Comparison of ENCODE assay signal across 9 mouse cellular contexts in the genomic region with DNA sequence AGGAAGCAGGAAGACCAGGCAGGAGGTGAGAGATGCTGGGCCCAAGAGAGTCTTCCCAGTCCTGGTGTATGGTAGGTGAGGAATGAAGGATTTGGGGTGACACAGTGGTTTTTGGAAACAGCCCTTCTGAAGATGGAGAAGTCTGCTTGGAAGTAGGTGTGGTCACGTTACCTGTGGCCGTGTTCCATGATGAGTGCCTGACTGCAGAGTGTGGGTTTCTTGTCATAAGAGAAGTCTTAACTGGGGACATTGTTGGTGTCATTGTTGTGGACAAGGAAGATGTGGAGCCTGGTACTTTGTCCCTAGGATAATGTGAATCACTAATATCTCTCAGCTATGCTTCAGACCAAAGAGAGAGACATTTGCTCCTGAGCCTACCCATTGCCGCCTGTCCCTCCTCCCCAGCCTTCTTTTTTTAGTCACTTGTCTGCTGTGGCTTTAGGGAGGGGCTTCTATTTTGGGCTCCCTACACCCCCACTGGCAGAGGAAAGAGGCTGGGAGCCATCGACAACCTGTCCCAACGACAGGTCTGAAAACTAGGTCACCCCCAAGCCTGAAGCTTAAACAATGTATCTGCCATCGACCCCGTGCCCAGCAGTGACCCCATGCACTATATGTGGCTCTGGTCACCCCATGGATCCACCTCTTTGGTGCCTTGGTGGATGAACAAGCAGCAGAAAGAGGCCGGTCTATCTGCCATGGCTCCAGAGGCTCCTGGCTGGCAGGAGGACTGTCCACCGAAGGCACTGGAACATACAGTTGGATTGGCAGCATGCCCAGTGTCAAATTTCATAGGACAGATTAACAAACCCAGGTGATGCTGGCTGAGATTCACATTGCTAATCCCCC. TPM values are rescaled to one million over a fixed set of nuclear protein-coding genes. Genes with fewer than 3 reads are reported as not detected.
A peak's percentile ranks its signal among the peaks of the same experiment; 100 is the strongest.
DNase-seq lines count a peak whose midpoint lies in the region; ATAC-seq lines count a peak whose summit lies in the region.
"Had no signal": no experiment of that assay in that cellular context is flagged by ENCODE, and none has a peak within 500 bp of the region (broad histone marks: within the 10 kb centered on the region; RNA-seq: fewer than 3 reads in every experiment).

No protein-coding gene starts in this region.

- peak; percentile 73; the same call in 1 of the 2 replicates for ATAC-seq in cerebellum, adult (ENCODE audit: insufficient number of reproducible peaks, low FRiP score, low TSS enrichment)

- no peak for DNase-seq in cerebellum, postnatal 4 days (ENCODE audit: low spot score in 2 of 2)
- DNase-seq in cerebellum, adult 11 months: peak; percentile 68
- DNase-seq in gastrocnemius, postnatal 14 days: peak; percentile 70
- DNase-seq in heart, postnatal 14 days: peak; percentile 43 to 63
- DNase-seq in layer of hippocampus, adult 18-20 months (ENCODE audit: low spot score in 2 of 2): no peak
- no peak for DNase-seq in right cerebral cortex, postnatal 14 days
- no peak for DNase-seq in layer of hippocampus, postnatal 10 days (ENCODE audit: low spot score in 2 of 2)
- DNase-seq: liver, embryonic 13.5 days had no signal

- intact Hi-C loops in gastrocnemius, postnatal 14 days (cut with DNase I; ENCODE audit: low total_unique reads): no loop called here
- intact Hi-C loops in heart, postnatal 14 days (cut with DNase I): no loop called here

RNA-seq across cellular contexts. Expression of gene Cd5, which starts 21.4 kb away (rescaled TPM):
- not detected for total RNA-seq in gastrocnemius, postnatal 14 days (2021)
- total RNA-seq in heart, postnatal 14 days (2021): 1 to 10 TPM in 1 of 2 experiments, under 1 TPM in 1; 0.36 to 4.9 TPM
- not detected for total RNA-seq in layer of hippocampus, adult 18-20 months (2021)
- under 1 TPM; 0.29 to 0.32 TPM for total RNA-seq in layer of hippocampus, postnatal 10 days (2021)

Comparison
In these comparisons a context has a peak if more than half of its experiments do, and no peak if none do; other contexts are left out.
1. DNase-seq: peak in cerebellum, adult 11 months (single experiment), gastrocnemius, postnatal 14 days (single experiment) and heart, postnatal 14 days (2 of 2); none in cerebellum, postnatal 4 days (0 of 2), layer of hippocampus, adult 18-20 months (0 of 2), right cerebral cortex, postnatal 14 days (single experiment) and layer of hippocampus, postnatal 10 days (0 of 2).